Mouse (Mus musculus) C2C12 (cell line): ENCODE results near the gene Rhod. TPM values are rescaled to one million over a fixed set of nuclear protein-coding genes. Genes with fewer than 3 reads are reported as not detected.
A peak's percentile ranks its signal among the peaks of the same experiment; 100 is the strongest.
"Not testable (repeated sequence)": the region's sequence is repeated elsewhere in the genome, so short reads cannot be mapped to it uniquely, and the experiment has no call there.

ENCODE experiments used
- H3K27me3 ChIP-seq: one replicate; pipeline ENCODE4 v1.6.1; 2011; ENCODE audit not compliant: control insufficient read depth, insufficient read depth, insufficient read length
- H3K36me3 ChIP-seq: one replicate; pipeline ENCODE4 v1.6.1; 2011; ENCODE audit not compliant: control insufficient read depth, insufficient read depth
- H3K4me3 ChIP-seq: one replicate; pipeline ENCODE4 v1.5.1; 2011; ENCODE audit warnings: mild to moderate bottlenecking, control low read depth; ENCODE audit not compliant: poor library complexity, insufficient read depth, severe bottlenecking
- H3K79me2 ChIP-seq: one replicate; pipeline ENCODE4 v1.6.1; 2011; ENCODE audit not compliant: control insufficient read depth, insufficient read depth
- H3K79me3 ChIP-seq: one replicate; pipeline ENCODE4 v1.6.1; 2011; ENCODE audit warnings: low read depth, control low read depth
- H3ac ChIP-seq: one replicate; pipeline ENCODE3; 2011; ENCODE audit warnings: low read depth; ENCODE audit not compliant: control insufficient read depth, insufficient read length
- CEBPB ChIP-seq: IDR thresholded peaks from one replicate; pipeline ENCODE4 v1.6.1; 2011; ENCODE audit warnings: low read depth, mild to moderate bottlenecking, control low read depth, moderate library complexity
- CTCF ChIP-seq: IDR thresholded peaks from one replicate; pipeline ENCODE4 v1.5.1; 2011; ENCODE audit not compliant: control insufficient read depth, insufficient read depth, insufficient read length
- FOSL1 ChIP-seq: IDR thresholded peaks from one replicate; pipeline ENCODE4 v1.8.0; 2011; ENCODE audit warnings: mild to moderate bottlenecking, low read length; ENCODE audit not compliant: poor library complexity, insufficient read depth, severe bottlenecking
- MAX ChIP-seq: IDR thresholded peaks from one replicate; pipeline ENCODE4 v1.6.1; 2011; ENCODE audit warnings: mild to moderate bottlenecking, control low read depth
- MYOD1 ChIP-seq: IDR thresholded peaks from one replicate; pipeline ENCODE4 v1.6.1; 2011; ENCODE audit warnings: low read depth; ENCODE audit not compliant: control insufficient read depth, insufficient read length
- MYOG ChIP-seq: IDR thresholded peaks from one replicate; pipeline ENCODE4 v1.6.1; 2011; ENCODE audit not compliant: control insufficient read depth, insufficient read length; ENCODE audit errors: extremely low read depth
- USF1 ChIP-seq: IDR thresholded peaks from one replicate; pipeline ENCODE4 v1.6.1; 2011; ENCODE audit warnings: low read depth, mild to moderate bottlenecking, control low read depth, moderate library complexity
- polyA plus RNA-seq: library from polyadenylated mRNA; unstranded; fragments of >200 nt; fragmentation: generic; extraction: Trizol; gene quantifications from one replicate; pipeline ENCODE4 v1.2.1, GENCODE M21; 2012; ENCODE audit warnings: missing spikeins

The Rhod gene
- polyA plus RNA-seq, 1 experiment: 65.1 TPM

DNA sequence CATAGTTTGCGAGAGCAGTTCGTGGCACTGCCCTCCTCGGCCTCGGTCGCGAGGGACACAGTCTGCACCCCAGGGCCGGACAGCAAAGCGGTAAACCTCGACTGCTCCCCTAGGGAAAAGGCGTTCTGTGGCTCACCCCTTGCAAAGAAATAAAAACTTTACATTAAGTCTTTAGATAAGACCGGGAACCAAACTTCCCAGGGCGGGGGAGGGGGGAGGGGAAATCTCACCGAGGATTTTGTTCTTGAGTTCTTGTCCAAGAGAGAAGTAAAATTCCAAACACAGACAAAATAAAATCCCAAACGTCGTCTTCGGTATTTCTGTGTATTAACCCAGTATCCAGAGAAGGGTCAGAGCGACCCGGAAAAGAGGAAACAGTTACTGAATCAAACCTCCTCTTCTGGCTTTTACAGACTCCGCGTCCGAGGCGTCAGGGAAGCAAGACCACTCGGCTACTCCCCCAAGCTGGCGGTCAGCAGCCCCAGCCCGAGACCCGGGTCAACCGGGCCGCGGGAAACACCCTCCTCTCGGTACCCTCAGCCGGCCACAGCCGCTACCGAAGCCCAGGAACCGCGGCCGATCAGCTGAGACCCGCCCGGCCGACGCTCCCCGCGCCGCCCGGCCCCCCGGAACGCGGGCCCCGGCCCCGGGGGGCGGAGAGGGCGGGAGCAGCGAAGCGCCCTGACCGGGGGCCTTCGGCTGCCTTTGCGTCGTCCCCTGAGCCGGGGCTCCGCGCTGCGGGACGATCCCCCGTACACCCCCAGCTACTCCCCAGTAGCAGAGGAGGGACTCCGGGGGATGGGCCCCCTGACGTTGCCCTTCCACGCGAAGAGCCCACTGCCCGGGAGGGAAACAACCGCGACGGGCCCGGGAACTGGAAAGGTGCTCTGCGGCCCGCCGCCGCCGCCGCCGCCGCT is 42.9 kb downstream of the Rhod start:
- Histone ChIP-seq H3K27me3 (no peaks in the 10 kb centered on the region), H3K36me3 (peaks cover 21% of the 10 kb centered on the region), H3K79me2 (peaks cover 55% of the 10 kb centered on the region), H3ac (peak overlapping the region; percentile 94), H3K4me3 (peak overlapping the region; percentile 93), H3K79me3 (peaks cover 45% of the 10 kb centered on the region)
- TF ChIP-seq FOSL1: no peak
- no peak for TF ChIP-seq MYOG
- no peak for TF ChIP-seq MAX
- TF ChIP-seq USF1: no peak
- TF ChIP-seq MYOD1: no peak
- TF ChIP-seq CEBPB: no peak
- TF ChIP-seq CTCF: no peak

DNA sequence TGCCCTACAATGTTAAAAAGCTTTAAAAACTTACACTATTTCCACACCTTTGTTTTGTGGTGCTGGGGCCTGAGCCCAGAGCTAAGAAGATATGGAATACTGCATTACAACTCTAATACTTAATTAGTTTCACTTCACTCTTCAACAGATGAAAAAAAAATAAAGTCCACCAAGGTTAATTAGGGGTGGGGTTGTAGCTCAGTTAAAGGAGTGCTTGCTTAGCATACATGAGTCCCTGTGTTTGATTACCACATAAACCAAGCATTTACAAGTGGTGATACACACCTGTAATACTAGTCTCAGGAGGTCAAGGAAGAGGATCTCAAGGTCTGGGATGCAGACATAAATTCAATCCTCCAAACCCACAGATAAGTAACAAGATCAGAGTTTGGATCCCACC is 52.0 kb downstream of the Rhod start:
- Histone ChIP-seq H3K79me2 (peaks cover 93% of the 10 kb centered on the region), H3ac (no peak overlapping the region), H3K36me3 (peaks cover 32% of the 10 kb centered on the region), H3K4me3 (no peak overlapping the region), H3K27me3 (no peaks in the 10 kb centered on the region), H3K79me3 (peaks cover 55% of the 10 kb centered on the region)
- TF ChIP-seq MYOG (no peak), MAX (no peak), FOSL1 (no peak), MYOD1 (no peak), CEBPB (no peak), USF1 (no peak), CTCF (no peak)

DNA sequence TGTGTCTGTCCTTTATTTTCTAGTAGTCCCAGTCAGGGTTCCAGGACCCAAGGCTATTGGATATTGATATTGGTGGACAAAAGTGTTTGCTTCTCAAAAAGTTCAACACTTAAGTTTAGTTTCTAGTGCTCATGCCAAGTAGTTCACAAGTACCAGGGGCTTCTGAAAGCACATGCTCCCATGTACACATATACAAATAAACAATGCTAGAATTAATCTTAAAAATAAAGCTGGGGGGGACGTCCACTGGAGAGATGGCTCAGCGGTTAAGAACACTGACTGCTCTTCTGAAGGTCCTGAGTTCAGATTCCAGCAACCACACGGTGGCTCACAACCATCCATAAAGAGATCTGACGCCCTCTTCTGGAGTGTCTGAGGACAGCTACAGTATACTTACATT is 54.2 kb downstream of the Rhod start:
- Histone ChIP-seq H3K4me3 (no peak overlapping the region), H3K79me3 (peaks cover 44% of the 10 kb centered on the region), H3K36me3 (peaks cover 34% of the 10 kb centered on the region), H3K79me2 (peaks cover 93% of the 10 kb centered on the region), H3K27me3 (no peaks in the 10 kb centered on the region), H3ac (no peak overlapping the region)
- TF ChIP-seq FOSL1: no peak

DNA sequence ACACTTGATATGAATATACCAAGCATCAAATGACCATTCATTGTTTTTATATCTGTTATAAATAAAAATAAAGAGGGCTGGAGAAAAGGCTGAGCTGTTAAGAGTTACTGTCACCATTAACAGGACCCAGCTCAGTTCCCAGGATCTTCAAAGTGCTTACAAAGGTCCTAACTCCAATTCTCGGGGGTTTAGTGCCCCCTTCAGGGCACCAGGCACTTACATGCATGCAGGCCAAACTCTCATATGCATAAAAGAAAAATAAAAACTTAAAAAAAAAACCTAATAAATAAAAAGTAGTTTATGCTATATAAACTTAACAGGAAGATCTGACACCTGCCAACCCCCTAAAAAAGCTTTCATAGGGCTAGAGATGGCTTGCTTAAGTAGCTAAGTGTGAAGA is 54.9 kb downstream of the Rhod start:
- no peak overlapping the region for H3K4me3 ChIP-seq
- TF ChIP-seq CTCF: no peak
- no peak for TF ChIP-seq CEBPB
- no peak for TF ChIP-seq MYOD1
- H3ac ChIP-seq: no peak overlapping the region
- peaks cover 42% of the 10 kb centered on the region for H3K79me3 ChIP-seq
- H3K27me3 ChIP-seq: no peaks in the 10 kb centered on the region
- H3K36me3 ChIP-seq: peaks cover 37% of the 10 kb centered on the region
- H3K79me2 ChIP-seq: peaks cover 90% of the 10 kb centered on the region

DNA sequence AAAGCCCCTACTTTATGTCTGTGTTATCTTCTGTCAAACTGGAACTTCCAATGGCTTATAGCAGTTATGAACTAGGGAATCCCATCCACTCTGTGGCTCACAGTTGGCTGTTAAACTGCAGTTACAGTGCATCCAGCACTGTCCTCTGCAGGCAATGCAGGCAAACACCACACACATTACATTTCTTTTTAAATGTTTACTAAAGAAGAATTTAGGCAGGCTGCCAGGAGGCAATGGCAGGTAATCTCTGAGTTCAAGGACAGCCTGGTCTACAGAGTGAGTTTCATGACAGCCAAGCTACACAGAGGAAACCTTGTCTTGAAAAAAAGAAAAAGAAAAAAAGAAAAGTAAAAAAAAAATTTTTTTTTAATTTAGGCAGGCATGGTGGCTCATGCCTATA is 55.9 kb downstream of the Rhod start:
- H3K4me3 ChIP-seq: no peak overlapping the region
- H3ac ChIP-seq: no peak overlapping the region
- peaks cover 89% of the 10 kb centered on the region for H3K79me2 ChIP-seq
- peaks cover 32% of the 10 kb centered on the region for H3K36me3 ChIP-seq
- no peak for TF ChIP-seq CEBPB
- no peak for TF ChIP-seq FOSL1
- TF ChIP-seq MAX: no peak
- no peak for TF ChIP-seq USF1
- no peak for TF ChIP-seq CTCF
- no peak for TF ChIP-seq MYOD1
- TF ChIP-seq MYOG: no peak
- peaks cover 40% of the 10 kb centered on the region for H3K79me3 ChIP-seq
- no peaks in the 10 kb centered on the region for H3K27me3 ChIP-seq

DNA sequence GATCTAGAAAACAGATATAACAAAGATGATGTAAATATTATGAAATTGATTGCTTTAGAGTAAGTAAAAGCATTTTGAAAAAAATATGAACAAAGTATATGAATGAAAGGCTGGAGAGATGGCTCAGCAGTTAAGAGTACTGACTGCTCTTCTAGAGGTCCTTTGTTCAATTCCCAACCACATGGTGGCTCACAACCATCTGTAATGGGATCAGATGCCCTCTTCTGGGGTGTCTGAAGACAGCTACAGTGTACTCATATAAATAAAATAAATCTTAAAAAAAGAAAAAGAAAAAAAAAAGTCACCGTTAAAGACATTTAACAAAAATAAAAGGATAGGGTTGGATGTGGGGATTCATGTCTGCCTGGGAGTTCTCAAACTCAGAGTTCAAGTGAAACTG is 56.9 kb downstream of the Rhod start:
- H3K27me3 ChIP-seq, H3ac ChIP-seq, H3K4me3 ChIP-seq: not testable (repeated sequence)
- Histone ChIP-seq H3K36me3 (peaks cover 25% of the 10 kb centered on the region), H3K79me2 (peaks cover 90% of the 10 kb centered on the region), H3K79me3 (peaks cover 42% of the 10 kb centered on the region)

Other genes starting within 250 kb of the Rhod start
- gene Tbc1d10c, start 248.1 kb downstream of the Rhod start, polyA plus RNA-seq: 0.26 TPM
- 819 TPM for gene Ppp1ca, start 247.4 kb downstream of the Rhod start, polyA plus RNA-seq
- 33.3 TPM for gene Rad9a, start 237.8 kb downstream of the Rhod start, polyA plus RNA-seq
- 24.8 TPM for gene Clcf1, start 225.2 kb downstream of the Rhod start, polyA plus RNA-seq
- gene AC109138.7, start 225.1 kb downstream of the Rhod start, polyA plus RNA-seq: 0.90 TPM
- 112 TPM for gene Pold4, start 207.5 kb downstream of the Rhod start, polyA plus RNA-seq
- 0.34 TPM for gene Ssh3, start 170.3 kb downstream of the Rhod start, polyA plus RNA-seq
- 2.2 TPM for gene Ankrd13d, start 156.3 kb downstream of the Rhod start, polyA plus RNA-seq
- 56.6 TPM for gene Grk2, start 133.2 kb downstream of the Rhod start, polyA plus RNA-seq
- gene Kdm2a, start 41.1 kb downstream of the Rhod start, polyA plus RNA-seq: 24.0 TPM
- gene Syt12, start 38.0 kb upstream of the Rhod start, polyA plus RNA-seq: 14.4 TPM
- gene 2010003K11Rik, start 59.2 kb upstream of the Rhod start, polyA plus RNA-seq: not detected
- 4.0 TPM for gene Pcx, start 71.0 kb upstream of the Rhod start, polyA plus RNA-seq
- 40.8 TPM for gene Lrfn4, start 176.2 kb upstream of the Rhod start, polyA plus RNA-seq
- 56.9 TPM for gene Rce1, start 186.2 kb upstream of the Rhod start, polyA plus RNA-seq